Mouse (Mus musculus): ENCODE results near the gene Gnai3.

GRCm38 (mm10) chr3:108140786-108141185 is 5.2 kb downstream of the Gnai3 start:
- TF ChIP-seq EP300 (IDR thresholded peaks at IDR 0.05; ENCODE audit: insufficient read depth, low read depth, low read length) (no peak), POLR2A (IDR thresholded peaks at IDR 0.05; ENCODE audit: insufficient read depth, low read depth, low read length) (no peak)

Measured in heart, adult 2 months (tissue).